Mouse (Mus musculus): ENCODE results near the gene Tsnaxip1. TPM values are rescaled to one million over a fixed set of nuclear protein-coding genes. Genes with fewer than 3 reads are reported as not detected.
A peak's percentile ranks its signal among the peaks of the same experiment; 100 is the strongest.

Gene Tsnaxip1
- total RNA-seq, 2 experiments from 2014 or later = not detected

DNA sequence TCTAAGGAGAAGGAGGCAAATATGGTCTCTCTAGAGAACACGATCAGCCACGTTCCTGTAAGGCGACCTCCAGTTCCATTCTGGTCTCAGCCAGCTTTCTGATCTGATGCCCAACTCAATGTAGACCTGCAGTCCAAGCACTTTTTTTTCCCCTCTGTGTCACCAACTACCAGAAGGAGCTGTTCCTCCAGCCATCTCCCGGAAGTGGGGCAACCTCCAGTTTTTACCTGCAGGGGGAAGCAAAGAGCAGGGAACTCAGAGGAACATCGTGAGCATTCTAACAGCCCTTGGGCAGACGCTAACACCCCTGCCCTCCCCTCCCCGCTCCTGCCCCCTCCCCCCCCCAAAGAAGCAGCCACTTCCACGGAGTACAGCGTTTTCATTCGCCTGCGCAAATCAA, 7.8 kb downstream of the Tsnaxip1 start:
- peak; percentile 84 for DNase-seq
- peak; percentile 82 for TF ChIP-seq CTCF (IDR thresholded peaks at IDR 0.05)
- Histone ChIP-seq H3K27ac (peak overlapping the region; percentile 50), H3K4me3 (no peak overlapping the region)
- intact Hi-C loops (cut with DNase I) = loop anchor here (1.0 to 5.0 kb wide), 2 partner anchors 95 to 187 kb away; no protein-coding TSS in a partner anchor

DNA sequence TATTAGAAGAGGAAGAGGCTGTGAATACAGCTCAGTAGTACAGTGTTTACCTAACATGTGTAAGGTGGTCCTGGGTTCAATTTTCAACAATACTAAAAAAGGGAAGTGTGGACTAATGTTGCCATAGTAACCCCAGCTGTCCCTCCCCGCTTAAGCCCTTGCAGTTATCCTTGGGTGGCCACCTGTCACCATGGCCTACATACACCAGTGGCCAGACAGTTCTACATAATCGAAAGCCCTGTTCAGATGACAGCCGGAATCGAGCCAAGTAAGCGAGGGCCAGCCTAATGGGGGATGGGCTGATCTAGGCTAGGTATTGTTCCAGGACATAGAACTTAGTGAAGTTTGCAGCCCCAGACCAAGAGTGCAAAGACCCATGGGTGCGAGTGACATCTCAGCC, 9.5 kb downstream of the Tsnaxip1 start:
- Histone ChIP-seq H3K4me3 (no peak overlapping the region), H3K27ac (no peak overlapping the region)
- TF ChIP-seq CTCF (IDR thresholded peaks at IDR 0.05) = no peak
- DNase-seq = no peak
- intact Hi-C loops (cut with DNase I) = loop anchor here (5.0 kb wide), 1 partner anchor 185 kb away; no protein-coding TSS in a partner anchor

DNA sequence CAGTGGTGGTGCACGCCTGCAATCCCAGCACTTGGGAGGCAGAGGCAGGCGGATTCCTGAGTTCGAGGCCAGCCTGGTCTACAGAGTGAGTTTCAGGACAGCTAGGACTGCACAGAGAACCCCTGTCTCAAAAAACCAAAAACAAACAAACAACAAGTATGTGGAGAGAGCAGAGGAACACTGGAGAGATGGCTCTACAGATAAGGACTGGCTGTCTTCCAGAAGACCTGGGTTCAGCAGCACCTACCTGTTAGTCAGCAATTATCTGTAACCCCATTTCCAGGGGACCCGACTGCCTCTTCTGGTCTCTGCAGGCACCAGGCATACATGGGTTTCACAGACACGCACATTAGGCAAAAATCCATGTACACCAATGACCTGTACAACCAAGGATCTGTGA, 11.7 kb downstream of the Tsnaxip1 start:
- H3K4me3 ChIP-seq = no peak overlapping the region
- TF ChIP-seq CTCF (IDR thresholded peaks at IDR 0.05) = no peak

DNA sequence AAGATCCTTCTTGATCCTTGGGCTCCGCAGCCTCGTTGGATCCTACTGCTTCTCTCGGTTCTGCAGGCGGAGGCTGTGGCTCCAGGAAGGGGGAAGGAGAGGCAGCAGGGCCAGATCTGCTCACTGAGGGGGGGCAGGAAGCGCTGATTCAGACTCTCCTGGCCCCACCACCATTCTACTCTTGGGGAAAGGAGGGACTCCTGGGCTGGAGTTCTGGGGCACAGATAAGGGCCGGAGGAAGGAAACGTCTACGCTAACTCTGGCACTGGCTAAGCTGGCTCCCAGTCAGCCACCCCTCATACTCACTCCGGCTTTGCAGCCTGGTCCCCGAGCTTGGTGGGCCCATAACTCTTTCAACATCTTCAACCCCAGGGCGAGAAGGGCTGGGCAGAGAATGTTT, 19.1 kb downstream of the Tsnaxip1 start:
- Histone ChIP-seq H3K27ac (no peak overlapping the region), H3K4me3 (no peak overlapping the region)
- intact Hi-C loops (cut with DNase I) = no loop called here
- no peak for TF ChIP-seq CTCF (IDR thresholded peaks at IDR 0.05)
- no peak for DNase-seq

More for the DNA sequence above, 11.7 kb downstream of the Tsnaxip1 start:
- intact Hi-C loops (cut with DNase I) = loop anchor here (5.0 kb wide), 1 partner anchor 183 kb away; no protein-coding TSS in a partner anchor
- H3K27ac ChIP-seq = no peak overlapping the region
- DNase-seq = no peak

DNA sequence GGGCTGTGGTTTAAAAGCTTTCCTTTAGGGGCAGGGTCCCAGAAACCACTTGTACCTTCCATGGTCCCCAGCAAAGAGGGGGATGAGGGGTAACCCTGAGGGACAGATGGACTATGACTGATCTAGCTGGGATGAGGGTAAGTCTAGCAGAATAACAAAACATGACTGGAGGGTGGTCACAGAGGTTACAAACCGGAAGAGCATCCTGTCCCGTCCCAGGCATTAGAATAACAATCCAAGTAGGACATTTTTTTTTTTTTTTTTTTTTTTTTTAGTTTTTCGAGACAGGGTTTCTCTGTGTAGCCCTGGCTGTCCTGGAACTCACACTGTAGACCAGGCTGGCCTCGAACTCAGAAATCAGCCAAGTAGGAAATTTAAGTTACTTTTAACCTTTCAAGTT, 22.5 kb downstream of the Tsnaxip1 start:
- Histone ChIP-seq H3K4me3 (no peak overlapping the region), H3K27ac (no peak overlapping the region)
- TF ChIP-seq CTCF (IDR thresholded peaks at IDR 0.05) = no peak
- intact Hi-C loops (cut with DNase I) = loop anchor here (5.0 kb wide), 2 partner anchors 52 to 82 kb away; partner anchors contain the start of genes Ctrl and Pskh1
- DNase-seq = no peak

DNA sequence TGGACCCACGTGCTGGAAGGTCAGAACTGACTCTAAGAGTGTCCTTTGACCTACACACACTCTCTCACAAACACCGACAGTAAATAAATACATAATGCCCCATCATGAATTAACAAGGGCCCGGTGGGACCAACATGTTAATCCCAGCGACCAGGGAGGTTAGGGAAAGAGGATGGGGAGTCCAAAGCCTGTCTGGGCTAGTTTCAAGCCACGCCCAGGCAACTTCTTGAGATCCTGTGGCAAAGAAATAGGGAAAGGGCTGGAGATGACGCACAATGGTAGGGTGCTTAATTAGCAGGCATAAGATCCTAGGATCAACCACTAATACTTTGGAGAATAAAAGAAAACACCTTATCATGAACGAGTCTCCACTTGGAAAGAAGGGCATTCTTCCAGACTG, 23.1 kb downstream of the Tsnaxip1 start:
- intact Hi-C loops (cut with DNase I) = loop anchor here (5.0 kb wide), 2 partner anchors 52 to 82 kb away; partner anchors contain the start of genes Ctrl and Pskh1
- Histone ChIP-seq H3K27ac (no peak overlapping the region), H3K4me3 (no peak overlapping the region)
- DNase-seq = no peak
- no peak for TF ChIP-seq CTCF (IDR thresholded peaks at IDR 0.05)

DNA sequence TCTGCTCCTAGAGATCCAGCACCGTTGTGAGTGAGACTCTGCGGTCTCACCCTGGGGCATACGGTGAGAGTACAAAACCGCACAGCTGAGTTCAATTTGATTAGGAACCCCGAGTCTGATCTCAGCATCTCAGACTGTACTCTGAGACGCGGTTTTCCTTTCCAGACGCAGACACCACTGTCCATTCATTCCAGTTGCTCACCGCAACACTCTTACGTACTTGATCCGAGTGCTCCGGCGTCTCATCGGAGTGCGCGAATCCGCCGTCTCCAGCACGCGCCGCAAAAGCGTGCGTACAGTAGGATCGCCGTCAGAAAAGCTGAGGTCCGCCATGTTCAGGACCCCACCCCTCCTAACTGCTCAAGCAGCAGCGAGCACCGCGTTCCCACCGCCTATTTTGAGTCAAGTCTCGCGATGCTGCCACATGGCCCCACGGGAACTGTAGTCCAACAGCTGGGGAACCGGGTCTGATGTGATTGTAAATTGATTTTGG, 24.2 kb downstream of the Tsnaxip1 start:
- H3K4me3 ChIP-seq = peak overlapping the region; percentile 97
- peak overlapping the region; percentile 79 for H3K27ac ChIP-seq
- intact Hi-C loops (cut with DNase I) = loop anchor here (5.0 kb wide), 2 partner anchors 51 to 81 kb away; partner anchors contain the start of genes Ctrl and Pskh1
- DNase-seq = peak; percentile 91
- TF ChIP-seq CTCF (IDR thresholded peaks at IDR 0.05) = no peak

DNA sequence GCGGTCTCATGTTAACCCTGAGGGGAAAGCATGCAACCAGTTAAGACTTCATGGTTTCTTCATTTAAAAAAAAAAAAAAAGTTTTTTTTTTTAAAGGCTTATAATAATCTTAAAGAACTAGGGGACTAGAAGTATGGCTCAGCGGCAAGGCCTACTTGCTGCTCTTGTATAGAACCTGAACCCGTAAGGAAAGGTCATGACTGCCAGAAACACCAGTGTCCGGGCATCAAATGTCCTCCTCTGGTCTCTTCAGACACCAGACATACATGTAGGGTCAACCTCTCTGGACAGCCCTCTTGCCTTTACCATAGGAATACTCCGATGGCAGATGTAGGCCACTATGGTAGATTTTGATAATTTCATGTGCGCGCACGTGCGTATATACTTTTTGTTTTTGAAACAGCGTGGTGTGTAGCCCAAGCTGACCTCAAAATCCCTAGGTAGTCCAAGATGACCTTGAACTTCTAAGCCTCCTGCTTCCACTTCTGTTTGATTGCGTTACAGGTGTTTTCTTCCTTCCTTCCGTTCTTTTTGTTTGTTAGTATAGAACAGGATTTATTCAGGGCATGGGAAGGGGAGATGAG, 24.7 kb downstream of the Tsnaxip1 start:
- no peak for TF ChIP-seq CTCF (IDR thresholded peaks at IDR 0.05)
- no peak for DNase-seq
- intact Hi-C loops (cut with DNase I) = loop anchor here (5.0 kb wide), 2 partner anchors 50 to 80 kb away; partner anchors contain the start of genes Ctrl and Pskh1
- H3K27ac ChIP-seq = peak overlapping the region; percentile 79
- H3K4me3 ChIP-seq = peak overlapping the region; percentile 97

DNA sequence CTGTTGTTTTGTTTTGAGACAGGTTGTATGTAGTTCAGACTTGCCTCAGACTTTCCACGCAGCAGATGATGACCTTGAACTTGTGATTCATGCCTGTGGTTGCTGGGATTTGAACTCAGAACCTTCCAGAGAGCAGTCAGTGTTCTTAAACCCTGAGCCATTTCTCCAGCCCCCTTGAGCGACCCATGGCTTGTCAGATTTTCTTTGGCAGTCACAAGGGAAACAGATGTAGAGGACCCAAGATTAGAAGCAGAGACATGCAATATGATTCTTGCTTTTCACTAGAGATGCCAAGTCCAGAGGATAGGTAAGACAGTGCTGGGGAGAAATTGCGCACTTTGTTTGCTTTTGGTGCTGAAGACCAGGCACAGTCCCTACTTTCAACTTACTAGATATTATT, 25.6 kb downstream of the Tsnaxip1 start, which contains the start of gene Cenpt:
Gene Cenpt (minus strand): TSS at position 101 of the 400 bp plus-strand sequence.
- DNase-seq = no peak
- no peak for TF ChIP-seq CTCF (IDR thresholded peaks at IDR 0.05)
- intact Hi-C loops (cut with DNase I) = loop anchor here (5.0 kb wide), 2 partner anchors 49 to 79 kb away; partner anchors contain the start of genes Ctrl and Pskh1
- Histone ChIP-seq H3K27ac (peak within 1 kb of the TSS; percentile 79), H3K4me3 (peak within 1 kb of the TSS; percentile 97)

DNA sequence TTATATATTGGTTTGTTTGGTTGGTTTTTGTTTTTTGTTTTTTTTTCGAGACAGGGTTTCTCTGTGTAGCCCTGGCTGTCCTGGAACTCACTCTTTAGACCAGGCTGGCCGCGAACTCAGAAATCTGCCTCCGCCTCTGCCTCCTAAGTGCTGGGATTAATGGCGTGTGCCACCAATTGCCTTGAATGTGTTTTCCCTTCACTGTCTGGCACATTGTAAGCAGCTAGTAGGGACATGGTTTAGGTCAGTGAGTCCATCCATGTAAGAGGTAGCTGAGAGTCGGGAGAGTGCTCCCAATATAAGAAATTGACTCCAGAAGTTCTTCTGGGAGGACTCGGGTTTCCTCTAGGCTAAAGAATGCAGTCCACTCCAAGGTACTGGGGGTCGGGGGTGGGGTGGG, 26.8 kb downstream of the Tsnaxip1 start:
- no peak for DNase-seq
- TF ChIP-seq CTCF (IDR thresholded peaks at IDR 0.05) = no peak
- Histone ChIP-seq H3K27ac (peak overlapping the region; percentile 98), H3K4me3 (peak overlapping the region; percentile 83)
- intact Hi-C loops (cut with DNase I) = loop anchor here (5.0 kb wide), 2 partner anchors 48 to 78 kb away; partner anchors contain the start of genes Ctrl and Pskh1

DNA sequence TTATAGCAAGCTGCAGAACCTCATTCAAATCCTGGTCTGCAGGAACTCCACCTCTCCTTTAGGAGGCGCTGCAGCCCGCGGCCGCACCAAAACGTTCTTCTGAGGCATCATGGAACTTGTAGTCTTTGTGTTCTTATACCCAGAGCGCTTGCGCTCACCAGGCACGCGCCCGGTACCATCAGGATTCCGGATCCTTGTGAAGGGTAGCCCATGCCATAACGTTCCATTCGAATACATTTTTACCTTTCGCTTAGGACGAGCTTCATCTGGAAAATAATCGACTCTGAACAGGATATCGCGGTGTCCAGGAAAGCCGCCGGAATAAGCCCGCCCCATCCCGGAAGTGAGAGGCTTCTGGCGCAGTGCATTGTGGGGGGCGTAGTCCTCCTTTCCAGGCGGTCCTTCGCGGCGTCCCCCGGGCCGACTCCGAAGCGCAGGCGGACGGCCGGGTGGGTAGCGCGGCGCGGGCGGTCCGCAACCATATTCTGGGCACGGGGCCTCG, 27.2 kb downstream of the Tsnaxip1 start, which contains the start of gene Thap11:
Gene Thap11 (plus strand): TSS at position 418 of the 502 bp plus-strand sequence.
- peak; percentile 96 for DNase-seq
- Histone ChIP-seq H3K27ac (peak within 1 kb of the TSS; percentile 98), H3K4me3 (peak within 1 kb of the TSS; percentile 83)
- TF ChIP-seq CTCF (IDR thresholded peaks at IDR 0.05) = peak; percentile 97
- intact Hi-C loops (cut with DNase I) = loop anchor here (5.0 kb wide), 2 partner anchors 48 to 78 kb away; partner anchors contain the start of genes Ctrl and Pskh1

DNA sequence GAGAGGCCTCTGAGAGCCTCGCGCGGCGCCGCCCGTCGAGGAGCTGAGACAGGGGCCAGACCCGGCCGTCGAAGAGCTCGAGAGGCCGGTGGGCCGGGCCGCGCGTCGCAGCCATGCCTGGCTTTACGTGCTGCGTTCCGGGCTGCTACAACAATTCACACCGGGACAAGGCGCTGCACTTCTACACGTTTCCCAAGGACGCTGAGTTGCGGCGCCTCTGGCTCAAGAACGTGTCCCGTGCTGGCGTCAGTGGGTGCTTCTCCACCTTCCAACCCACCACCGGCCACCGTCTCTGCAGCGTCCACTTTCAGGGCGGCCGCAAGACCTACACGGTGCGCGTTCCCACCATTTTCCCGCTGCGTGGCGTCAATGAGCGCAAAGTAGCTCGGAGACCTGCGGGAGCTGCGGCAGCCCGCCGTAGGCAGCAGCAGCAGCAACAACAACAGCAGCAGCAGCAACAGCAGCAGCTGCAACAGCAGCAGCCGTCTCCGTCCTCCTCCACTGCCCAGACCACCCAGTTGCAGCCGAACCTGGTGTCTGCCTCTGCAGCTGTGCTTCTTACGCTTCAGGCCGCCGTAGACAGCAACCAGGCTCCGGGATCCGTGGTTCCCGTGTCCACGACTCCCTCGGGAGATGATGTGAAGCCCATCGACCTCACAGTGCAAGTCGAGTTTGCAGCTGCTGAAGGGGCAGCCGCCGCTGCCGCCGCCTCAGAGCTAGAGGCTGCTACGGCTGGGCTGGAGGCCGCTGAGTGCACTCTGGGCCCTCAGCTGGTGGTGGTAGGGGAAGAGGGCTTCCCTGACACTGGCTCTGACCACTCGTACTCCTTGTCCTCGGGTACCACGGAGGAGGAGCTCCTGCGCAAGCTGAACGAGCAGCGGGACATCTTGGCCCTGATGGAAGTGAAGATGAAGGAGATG, 28.0 kb downstream of the Tsnaxip1 start:
- peak; percentile 69 for DNase-seq
- Histone ChIP-seq H3K27ac (peak overlapping the region; percentile 98), H3K4me3 (peak overlapping the region; percentile 83)
- no peak for TF ChIP-seq CTCF (IDR thresholded peaks at IDR 0.05)
- intact Hi-C loops (cut with DNase I) = no loop called here

All from gastrocnemius, adult 2 months (tissue).